Mouse (Mus musculus) bone marrow, adult 2 months (tissue): ENCODE data around the gene H2afy.

ENCODE experiments used
- CTCF ChIP-seq: fragments of 200-500 bp; IDR thresholded peaks from 2 replicates; pipeline ENCODE4 v1.5.1; 2011; ENCODE audit warnings: low read length, control low read depth; ENCODE audit not compliant: control insufficient read depth, insufficient read depth
- POLR2A ChIP-seq: fragments of 200-500 bp; IDR thresholded peaks from 2 replicates; pipeline ENCODE4 v1.6.1; 2011; ENCODE audit warnings: low read depth, mild to moderate bottlenecking, control low read depth, low read length, borderline replicate concordance; ENCODE audit not compliant: control insufficient read depth

DNA sequence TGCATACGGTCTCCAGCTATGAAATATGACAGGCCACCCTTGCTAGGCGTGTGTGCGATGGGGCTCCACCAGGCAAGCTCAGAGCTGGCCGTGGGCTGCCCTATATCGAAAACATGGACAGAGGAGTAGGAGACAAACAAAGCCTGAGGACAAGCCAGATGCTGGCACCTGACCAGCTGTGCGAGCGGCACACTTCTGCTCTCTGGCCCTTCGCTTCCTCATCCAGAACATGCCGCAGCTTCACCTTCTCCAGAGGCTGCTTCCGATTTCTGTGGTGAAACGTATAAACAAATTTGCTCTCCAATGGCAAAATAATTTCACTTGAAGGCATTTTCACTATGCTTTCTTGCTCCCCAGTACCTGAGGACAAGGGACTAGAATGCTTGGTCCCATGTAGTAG lies 29.4 kb upstream of the H2afy start:
- TF ChIP-seq POLR2A (no peak), CTCF (no peak)
